Mouse (Mus musculus) megakaryocyte, embryonic 14.5 days (primary cell): ENCODE measurements around the gene Hist1h4c.

ENCODE experiments used
- FLI1 ChIP-seq: IDR thresholded peaks from 2 replicates; pipeline ENCODE4 v1.6.1; 2012; ENCODE audit warnings: low read length, inconsistent platforms, mixed read lengths
- GATA1 ChIP-seq: IDR thresholded peaks from 3 replicates; pipeline ENCODE4 v1.6.1; 2012; ENCODE audit warnings: mixed read lengths, low read length, inconsistent platforms, borderline replicate concordance

DNA sequence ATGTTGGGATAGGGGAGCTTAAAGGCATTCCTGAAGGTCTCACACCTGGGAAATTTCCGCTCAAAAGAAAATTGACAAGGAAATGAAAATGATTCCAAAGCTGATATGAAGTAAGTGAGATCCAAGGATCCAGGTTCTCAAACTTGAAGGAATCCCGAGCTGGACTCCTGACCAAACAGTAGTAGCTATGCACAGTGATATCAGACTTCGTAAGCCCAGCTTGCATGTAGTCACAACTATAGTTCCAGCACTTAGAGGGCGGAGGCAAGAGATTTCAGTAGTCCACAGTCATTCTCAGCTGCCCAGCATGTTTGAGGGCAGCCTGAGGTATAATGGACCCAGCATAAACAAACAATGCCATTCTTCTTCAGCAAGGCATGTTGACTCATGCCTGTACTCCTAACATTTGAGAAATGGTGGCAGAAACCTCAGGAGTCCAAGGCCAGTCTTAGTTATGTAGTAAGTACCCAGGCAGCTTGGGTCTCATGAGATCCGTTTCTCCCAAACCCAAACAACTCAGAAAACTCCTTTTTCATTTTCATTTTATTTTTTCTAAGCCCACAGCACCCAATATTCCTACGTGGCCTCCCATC lies 16.2 kb downstream of the Hist1h4c start:
- no peak for TF ChIP-seq FLI1
- TF ChIP-seq GATA1 = no peak
